Mouse (Mus musculus) cortical plate, adult 2 months (tissue): Measurements from ENCODE around the gene Ptpn7.

ENCODE experiments used
- CTCF ChIP-seq: fragments of 200-500 bp; IDR thresholded peaks from 2 replicates; pipeline ENCODE4 v1.5.1; 2011; ENCODE audit warnings: mild to moderate bottlenecking, control low read depth, low read length; ENCODE audit not compliant: insufficient read depth; ENCODE audit errors: extremely low read depth
- POLR2A ChIP-seq: fragments of 200-500 bp; IDR thresholded peaks from 2 replicates; pipeline ENCODE4 v1.6.1; 2011; ENCODE audit warnings: mild to moderate bottlenecking, low read length, control low read depth; ENCODE audit not compliant: insufficient read depth; ENCODE audit errors: extremely low read depth

DNA sequence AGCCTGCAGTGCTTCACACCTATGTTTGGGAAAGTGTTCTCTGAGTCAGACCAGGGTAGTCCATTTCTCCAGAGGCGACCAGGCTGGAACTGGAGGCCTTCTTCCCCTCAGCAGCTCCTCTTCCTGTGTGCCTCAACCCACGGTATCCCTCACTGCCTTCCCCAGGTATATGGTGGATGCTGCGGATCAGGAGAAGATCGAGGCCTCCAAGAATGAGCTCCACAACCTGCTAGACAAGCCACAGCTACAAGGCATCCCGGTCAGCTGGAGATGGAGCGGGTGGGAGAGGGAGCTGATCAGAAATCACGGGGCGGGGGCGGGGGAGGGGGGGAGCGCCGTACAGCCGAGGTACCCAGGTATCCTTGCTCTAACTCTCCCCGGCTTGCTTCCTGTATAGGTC is 21.5 kb downstream of the Ptpn7 start:
- TF ChIP-seq CTCF = no peak
- TF ChIP-seq POLR2A = no peak
